Mouse (Mus musculus): ENCODE measurements around the gene Foxn3.

Foxn3 gene

GRCm38 (mm10) chr12:99154230-99154629, 409.2 kb downstream of the Foxn3 start:
- DNase-seq: no peak

GRCm38 (mm10) chr12:99153664-99154063, 409.7 kb downstream of the Foxn3 start:
- no peak for DNase-seq

GRCm38 (mm10) chr12:99150126-99150525, 413.3 kb downstream of the Foxn3 start:
- DNase-seq: peak; percentile 68 to 78

- DNase-seq: no peak
These were observed 414.2 kb downstream of the Foxn3 start for GRCm38 (mm10) chr12:99149193-99149592.

All from thymus, postnatal 36 days (tissue).